Mouse (Mus musculus): Measurements from ENCODE around the gene Zfyve1.

Gene Zfyve1

GRCm38 (mm10) chr12:83582106-83582505 is 14.9 kb downstream of the Zfyve1 start:
- no peak for DNase-seq (ENCODE audit: inconsistent age in 2 of 2, low spot score in 1 of 2)

- no peak for DNase-seq (ENCODE audit: inconsistent age in 2 of 2, low spot score in 1 of 2)
Observed at GRCm38 (mm10) chr12:83580283-83580682, 16.7 kb downstream of the Zfyve1 start.

GRCm38 (mm10) chr12:83578896-83579569 is 18.0 kb downstream of the Zfyve1 start:
- peak; percentile 66 to 79 for DNase-seq (ENCODE audit: inconsistent age in 2 of 2, low spot score in 1 of 2)

- DNase-seq (ENCODE audit: inconsistent age in 2 of 2, low spot score in 1 of 2), result no peak
Observed at GRCm38 (mm10) chr12:83578356-83578755, 18.7 kb downstream of the Zfyve1 start.

- DNase-seq (ENCODE audit: inconsistent age in 2 of 2, low spot score in 1 of 2), result no peak
Observed at GRCm38 (mm10) chr12:83577445-83577844, 19.6 kb downstream of the Zfyve1 start.

- no peak for DNase-seq (ENCODE audit: inconsistent age in 2 of 2, low spot score in 1 of 2)
Observed at GRCm38 (mm10) chr12:83572717-83573116, 24.3 kb downstream of the Zfyve1 start.

- no peak for DNase-seq (ENCODE audit: inconsistent age in 2 of 2, low spot score in 1 of 2)
Observed at GRCm38 (mm10) chr12:83569866-83570265, 27.2 kb downstream of the Zfyve1 start.

- no peak for DNase-seq (ENCODE audit: inconsistent age in 2 of 2, low spot score in 1 of 2)
Observed at GRCm38 (mm10) chr12:83562589-83562988, 34.4 kb downstream of the Zfyve1 start.

GRCm38 (mm10) chr12:83560189-83560588 is 36.8 kb downstream of the Zfyve1 start:
- DNase-seq (ENCODE audit: inconsistent age in 2 of 2, low spot score in 1 of 2), result no peak

GRCm38 (mm10) chr12:83558496-83558895 is 38.5 kb downstream of the Zfyve1 start:
- DNase-seq (ENCODE audit: inconsistent age in 2 of 2, low spot score in 1 of 2), result no peak

- DNase-seq (ENCODE audit: inconsistent age in 2 of 2, low spot score in 1 of 2), result no peak
Observed at GRCm38 (mm10) chr12:83555605-83556004, 41.4 kb downstream of the Zfyve1 start.

GRCm38 (mm10) chr12:83553816-83554215 is 43.2 kb downstream of the Zfyve1 start:
- no peak for DNase-seq (ENCODE audit: inconsistent age in 2 of 2, low spot score in 1 of 2)

GRCm38 (mm10) chr12:83551305-83551704 is 45.7 kb downstream of the Zfyve1 start:
- no peak for DNase-seq (ENCODE audit: inconsistent age in 2 of 2, low spot score in 1 of 2)

GRCm38 (mm10) chr12:83544791-83545190 is 52.2 kb downstream of the Zfyve1 start:
- no peak for DNase-seq (ENCODE audit: inconsistent age in 2 of 2, low spot score in 1 of 2)

GRCm38 (mm10) chr12:83543997-83544396 is 53.0 kb downstream of the Zfyve1 start:
- DNase-seq (ENCODE audit: inconsistent age in 2 of 2, low spot score in 1 of 2), result no peak

GRCm38 (mm10) chr12:83536039-83536438 is 61.0 kb downstream of the Zfyve1 start:
- DNase-seq (ENCODE audit: inconsistent age in 2 of 2, low spot score in 1 of 2), result peak in 1 of 2 experiments; percentile 57

GRCm38 (mm10) chr12:83535428-83535827 is 61.6 kb downstream of the Zfyve1 start:
- no peak for DNase-seq (ENCODE audit: inconsistent age in 2 of 2, low spot score in 1 of 2)

GRCm38 (mm10) chr12:83534190-83534589 is 62.8 kb downstream of the Zfyve1 start:
- DNase-seq (ENCODE audit: inconsistent age in 2 of 2, low spot score in 1 of 2), result no peak

GRCm38 (mm10) chr12:83532966-83533365 is 64.1 kb downstream of the Zfyve1 start:
- no peak for DNase-seq (ENCODE audit: inconsistent age in 2 of 2, low spot score in 1 of 2)

GRCm38 (mm10) chr12:83531992-83532391 is 65.0 kb downstream of the Zfyve1 start:
- DNase-seq (ENCODE audit: inconsistent age in 2 of 2, low spot score in 1 of 2), result no peak

- peak in 1 of 2 experiments; percentile 59 for DNase-seq (ENCODE audit: inconsistent age in 2 of 2, low spot score in 1 of 2)
Observed at GRCm38 (mm10) chr12:83528665-83529064, 68.4 kb downstream of the Zfyve1 start.

- no peak for DNase-seq (ENCODE audit: inconsistent age in 2 of 2, low spot score in 1 of 2)
Observed at GRCm38 (mm10) chr12:83527816-83528215, 69.2 kb downstream of the Zfyve1 start.
